Mouse (Mus musculus): ENCODE data around the gene Mical3.
A peak's percentile ranks its signal among the peaks of the same experiment; 100 is the strongest.

Gene Mical3

GRCm38 (mm10) chr6:121078175-121078574 is 52.6 kb downstream of the Mical3 start:
- no peak for DNase-seq

GRCm38 (mm10) chr6:121076929-121077566 is 53.8 kb downstream of the Mical3 start:
- DNase-seq: no peak

GRCm38 (mm10) chr6:121075763-121076162 is 55.0 kb downstream of the Mical3 start:
- DNase-seq: no peak

GRCm38 (mm10) chr6:121073312-121073711 is 57.5 kb downstream of the Mical3 start:
- no peak for DNase-seq

- no peak for DNase-seq
Observed at GRCm38 (mm10) chr6:121072615-121073014, 58.2 kb downstream of the Mical3 start.

- DNase-seq: no peak
Observed at GRCm38 (mm10) chr6:121070584-121071230, 60.1 kb downstream of the Mical3 start.

GRCm38 (mm10) chr6:121069156-121069555 is 61.6 kb downstream of the Mical3 start:
- DNase-seq: no peak

- no peak for DNase-seq
Observed at GRCm38 (mm10) chr6:121068087-121068464, 62.7 kb downstream of the Mical3 start.

- no peak for DNase-seq
Observed at GRCm38 (mm10) chr6:121067426-121068086, 63.2 kb downstream of the Mical3 start.

- DNase-seq: no peak
Observed at GRCm38 (mm10) chr6:121066761-121067160, 64.0 kb downstream of the Mical3 start.

GRCm38 (mm10) chr6:121064356-121065015 is 66.3 kb downstream of the Mical3 start:
- DNase-seq: peak; percentile 60

GRCm38 (mm10) chr6:121063771-121064170 is 67.0 kb downstream of the Mical3 start:
- no peak for DNase-seq

- no peak for DNase-seq
Observed at GRCm38 (mm10) chr6:121062891-121063408, 67.8 kb downstream of the Mical3 start.

GRCm38 (mm10) chr6:121058039-121058438 is 72.8 kb downstream of the Mical3 start:
- no peak for DNase-seq

GRCm38 (mm10) chr6:121057181-121057956 is 73.4 kb downstream of the Mical3 start:
- DNase-seq: no peak

GRCm38 (mm10) chr6:121055496-121055895 is 75.3 kb downstream of the Mical3 start:
- no peak for DNase-seq

- DNase-seq: no peak
Observed at GRCm38 (mm10) chr6:121054908-121055307, 75.9 kb downstream of the Mical3 start.

- DNase-seq: no peak
Observed at GRCm38 (mm10) chr6:121054340-121054739, 76.5 kb downstream of the Mical3 start.

- no peak for DNase-seq
Observed at GRCm38 (mm10) chr6:121053585-121054112, 77.2 kb downstream of the Mical3 start.

GRCm38 (mm10) chr6:121051972-121052629 is 78.7 kb downstream of the Mical3 start:
- no peak for DNase-seq

GRCm38 (mm10) chr6:121051411-121051810 is 79.4 kb downstream of the Mical3 start:
- DNase-seq: no peak

- DNase-seq: no peak
Observed at GRCm38 (mm10) chr6:121048696-121049095, 82.1 kb downstream of the Mical3 start.

All from retina, postnatal 1 day (tissue).